Mouse (Mus musculus): ENCODE data around the gene Slco1b2. TPM values are rescaled to one million over a fixed set of nuclear protein-coding genes. Genes with fewer than 3 reads are reported as not detected.

Gene Slco1b2
- not detected in 2 replicates for total RNA-seq (2023)

DNA sequence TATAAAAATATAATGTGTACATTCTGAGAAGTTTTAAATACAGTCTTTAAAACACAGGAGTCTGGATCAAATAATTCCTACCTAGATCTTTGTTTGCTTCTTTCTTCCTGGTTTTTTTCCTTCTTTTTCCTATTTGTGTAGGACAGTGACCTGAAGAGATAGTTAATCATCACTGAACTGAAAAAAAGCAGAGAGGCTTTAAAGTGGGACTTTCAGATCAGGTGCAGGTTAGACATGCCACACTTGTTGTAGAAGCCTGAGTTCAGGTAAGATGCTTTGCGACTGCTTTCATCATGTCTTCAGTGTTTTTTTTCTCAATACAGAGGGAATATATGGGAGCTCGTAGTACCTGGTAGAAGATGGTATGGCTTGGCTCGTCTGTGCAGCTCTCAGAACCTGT lies at the start of gene Slco1b2:
Gene Slco1b2 (plus strand): TSS at position 228 of the 400 bp plus-strand sequence.

Other genes starting within 250 kb of the Slco1b2 start
- not detected in 2 replicates for gene Slco1c1, start 105.2 kb upstream of the Slco1b2 start, total RNA-seq (2023)
- not detected in 2 replicates for gene Gm5724, start 144.3 kb downstream of the Slco1b2 start, total RNA-seq (2023)
- not detected in 2 replicates for gene Slco1a4, start 226.7 kb downstream of the Slco1b2 start, total RNA-seq (2023)

Data from neutrophil, adult 65 days (primary cell).